Mouse (Mus musculus) lung, adult 2 months (tissue): ENCODE measurements around the gene Slc5a3.

Source experiments
- CTCF ChIP-seq: fragments of 200-500 bp; IDR thresholded peaks from 2 replicates; pipeline ENCODE4 v1.5.1; 2011; ENCODE audit warnings: mild to moderate bottlenecking, low read length, control low read depth; ENCODE audit not compliant: insufficient read depth
- POLR2A ChIP-seq: fragments of 200-500 bp; IDR thresholded peaks from 2 replicates; pipeline ENCODE4 v1.6.1; 2011; ENCODE audit warnings: low read depth, mild to moderate bottlenecking, control low read depth, low read length, borderline replicate concordance; ENCODE audit errors: extremely low read depth

DNA sequence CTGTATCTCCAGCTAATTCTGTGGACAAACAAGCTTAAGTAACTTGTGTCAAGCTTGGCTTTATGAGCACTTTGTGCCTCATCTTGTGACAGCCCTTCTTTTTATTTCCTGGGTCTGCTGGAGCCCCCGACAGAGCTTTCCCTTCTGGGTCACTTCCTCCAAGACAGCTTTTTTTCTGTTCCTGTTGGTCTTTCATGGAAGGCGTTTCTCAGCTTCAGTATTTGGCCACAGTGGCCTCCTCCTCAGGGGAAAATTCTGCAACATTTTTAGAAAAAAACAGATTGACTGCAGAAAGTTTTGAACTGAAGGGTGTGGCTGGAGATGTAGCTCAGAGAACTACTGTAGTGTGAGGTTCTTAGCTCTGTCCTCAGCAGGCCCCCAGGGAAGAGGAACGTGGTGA lies 31.1 kb downstream of the Slc5a3 start:
- TF ChIP-seq CTCF (no peak), POLR2A (no peak)
